Mouse (Mus musculus) forebrain, embryonic 11.5 days (tissue): ENCODE measurements around the gene Olfr51. TPM values are rescaled to one million over a fixed set of nuclear protein-coding genes. Genes with fewer than 3 reads are reported as not detected.
"Not testable (repeated sequence)": the region's sequence is repeated elsewhere in the genome, so short reads cannot be mapped to it uniquely, and the experiment has no call there.

Experiments used
- ATAC-seq: fragments of 200-750 bp; cut with Nextera tagmentation; replicated peaks from 2 replicates; pipeline ENCODE4 v1.8.0; 2017; ENCODE audit warnings: moderate TSS enrichment; ENCODE audit not compliant: low FRiP score
- DNase-seq: peaks from one replicate; pipeline ENCODE4 v3.0.0-alpha.2; 2017; ENCODE audit warnings: low spot score
- H3K27ac ChIP-seq: fragments of 300-500 bp; sonication (generic); 2 replicates; pipeline ENCODE4 v1.5.1; 2014; ENCODE audit warnings: low read depth, low read length
- H3K27me3 ChIP-seq: fragments of 300-500 bp; sonication (generic); 2 replicates; pipeline ENCODE4 v1.6.1; 2014; ENCODE audit warnings: mild to moderate bottlenecking, low read length, mixed read lengths; ENCODE audit not compliant: control insufficient read depth, insufficient read depth
- H3K36me3 ChIP-seq: fragments of 300-500 bp; sonication (generic); 2 replicates; pipeline ENCODE4 v1.6.1; 2014; ENCODE audit warnings: mild to moderate bottlenecking, low read length, moderate library complexity, mixed read lengths; ENCODE audit not compliant: control insufficient read depth, insufficient read depth
- H3K4me1 ChIP-seq: fragments of 300-500 bp; sonication (generic); replicated peaks from 2 replicates; pipeline ENCODE4 v1.6.1; 2014; ENCODE audit warnings: low read length, mixed read lengths; ENCODE audit not compliant: control insufficient read depth, insufficient read depth
- H3K4me2 ChIP-seq: fragments of 300-500 bp; sonication (generic); 2 replicates; pipeline ENCODE4 v1.6.1; 2014; ENCODE audit warnings: low read depth, mild to moderate bottlenecking, low read length, moderate library complexity, mixed read lengths; ENCODE audit not compliant: severe bottlenecking
- H3K4me3 ChIP-seq: fragments of 300-500 bp; sonication (generic); 2 replicates; pipeline ENCODE4 v1.5.1; 2014; ENCODE audit warnings: low read depth, low read length
- H3K9ac ChIP-seq: fragments of 300-500 bp; sonication (generic); 2 replicates; pipeline ENCODE4 v1.6.1; 2014; ENCODE audit warnings: low read length
- H3K9me3 ChIP-seq: fragments of 300-500 bp; sonication (generic); 2 replicates; pipeline ENCODE4 v1.6.1; 2016; ENCODE audit warnings: low read length, mixed read lengths; ENCODE audit not compliant: control insufficient read depth
- WGBS: fragments of 180-500 bp; shearing (Covaris S2); extraction: QIAGEN DNeasy Blood & Tissue Kit; methylation state at CpG from one replicate; pipeline ENCODE4 v1.1.7; 2014; 5-methylcytosine and 5-hydroxymethylcytosine counted together
- polyA plus RNA-seq: library from polyadenylated mRNA; unstranded; fragments of >200 nt; fragmentation: Nextera tagmentation; extraction: Ambion mirVana; gene quantifications from 2 replicates; pipeline ENCODE4 v1.2.1, GENCODE M21; 2014

The Olfr51 gene
- polyA plus RNA-seq, 1 experiment from 2014 or later: not detected

DNA sequence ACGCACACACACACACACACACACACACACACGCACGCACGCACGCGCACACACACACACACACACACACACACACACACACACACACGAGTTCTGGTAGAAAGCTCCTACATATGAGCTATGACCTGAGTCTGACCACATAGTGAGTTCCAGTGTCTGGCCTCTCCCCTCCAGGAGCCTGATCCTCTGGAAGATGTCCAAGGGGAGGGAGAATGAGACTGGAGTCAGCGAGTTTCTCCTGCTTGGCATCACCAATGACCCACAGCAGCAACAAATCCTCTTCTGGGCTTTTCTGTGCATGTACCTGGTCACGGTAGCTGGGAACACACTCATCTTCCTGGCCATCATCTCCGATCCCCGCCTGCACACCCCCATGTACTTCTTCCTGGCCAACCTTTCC, 23.4 kb downstream of the Olfr51 start:
- H3K4me3 ChIP-seq, H3K4me1 ChIP-seq, H3K9me3 ChIP-seq, H3K36me3 ChIP-seq, ATAC-seq, H3K27me3 ChIP-seq, DNase-seq, H3K9ac ChIP-seq, H3K4me2 ChIP-seq, H3K27ac ChIP-seq: not testable (repeated sequence)
- 92% methylated on average over 11 of the region's 11 CpGs for WGBS

DNA sequence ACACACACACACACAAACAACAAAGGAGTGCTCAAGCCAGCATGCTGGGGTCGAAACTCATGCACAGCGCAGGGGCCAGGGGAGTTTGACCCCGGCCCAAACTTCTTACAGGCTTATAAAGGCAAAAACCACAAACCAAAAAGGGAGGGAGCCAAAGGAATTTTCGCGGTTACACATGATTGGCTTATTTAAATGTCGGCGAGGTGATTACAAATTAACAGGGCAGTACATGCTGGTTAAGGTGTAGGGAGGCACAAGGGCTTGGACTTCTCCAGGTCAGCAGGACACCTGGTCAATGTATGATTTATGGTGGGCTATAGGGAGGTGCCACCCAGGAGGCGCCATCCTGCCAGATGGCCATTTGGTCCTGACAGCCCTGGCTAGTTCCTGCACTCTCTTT, 26.0 kb downstream of the Olfr51 start:
- H3K9ac ChIP-seq, ATAC-seq, H3K4me3 ChIP-seq, H3K36me3 ChIP-seq, H3K4me1 ChIP-seq, H3K9me3 ChIP-seq, H3K27ac ChIP-seq, DNase-seq, H3K4me2 ChIP-seq, H3K27me3 ChIP-seq: not testable (repeated sequence)
- WGBS: 83% methylated on average over 8 of the region's 8 CpGs

DNA sequence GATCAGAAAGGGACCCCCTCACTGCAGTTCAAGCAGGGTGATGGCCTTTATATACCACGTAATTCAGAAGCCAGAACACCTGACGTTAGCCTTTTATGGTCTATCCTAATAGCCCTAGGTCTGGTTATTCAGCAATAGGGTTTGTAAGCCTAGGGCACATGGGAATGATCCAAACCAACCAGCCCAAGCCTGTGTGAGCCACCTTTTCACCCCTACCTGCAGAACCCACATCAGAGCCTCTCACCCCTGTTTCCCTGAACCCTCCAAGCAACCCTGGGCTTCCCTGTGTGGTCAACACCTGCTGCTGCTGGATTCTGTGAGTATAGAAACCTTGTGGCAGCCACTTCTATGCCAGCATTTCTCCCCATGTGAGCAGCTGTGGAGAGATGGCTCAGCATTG, 26.8 kb downstream of the Olfr51 start:
- Histone ChIP-seq H3K27me3 (no peaks in the 10 kb centered on the region), H3K9ac (no peak overlapping the region), H3K9me3 (no peaks in the 10 kb centered on the region), H3K36me3 (no peaks in the 10 kb centered on the region), H3K4me3 (no peak overlapping the region), H3K4me1 (no peaks in the 10 kb centered on the region), H3K4me2 (no peak overlapping the region), H3K27ac (no peak overlapping the region)
- WGBS: 85% methylated on average over 2 of the region's 2 CpGs
- DNase-seq: no peak
- ATAC-seq: no peak

DNA sequence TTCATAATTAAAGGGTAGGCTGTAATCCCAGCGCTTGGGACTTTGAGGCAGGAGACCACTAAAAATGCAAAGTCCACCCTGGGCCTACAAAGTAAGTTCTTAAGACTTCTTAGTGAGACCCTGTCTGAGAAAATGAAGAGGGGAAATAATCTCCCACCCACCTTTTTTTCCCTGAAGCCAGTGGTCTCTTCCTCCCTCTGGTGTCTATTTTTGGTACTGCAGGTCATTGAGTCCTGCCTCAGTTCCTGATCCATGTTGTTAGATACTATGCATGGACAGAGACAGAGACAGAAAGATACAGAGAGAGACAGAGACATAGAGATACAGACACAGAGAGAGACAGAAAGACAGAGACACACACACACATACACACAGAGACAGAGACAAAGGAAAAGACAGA, 29.5 kb downstream of the Olfr51 start:
- ATAC-seq (no peak), DNase-seq (no peak)
- H3K4me3 ChIP-seq: no peak overlapping the region
- no peak overlapping the region for H3K4me2 ChIP-seq
- H3K9ac ChIP-seq: no peak overlapping the region
- 13% methylated on average over 1 of the region's 1 CpGs for WGBS
- no peaks in the 10 kb centered on the region for H3K9me3 ChIP-seq
- H3K27me3 ChIP-seq: no peaks in the 10 kb centered on the region
- H3K36me3 ChIP-seq: no peaks in the 10 kb centered on the region
- H3K27ac ChIP-seq: no peak overlapping the region
- no peaks in the 10 kb centered on the region for H3K4me1 ChIP-seq

DNA sequence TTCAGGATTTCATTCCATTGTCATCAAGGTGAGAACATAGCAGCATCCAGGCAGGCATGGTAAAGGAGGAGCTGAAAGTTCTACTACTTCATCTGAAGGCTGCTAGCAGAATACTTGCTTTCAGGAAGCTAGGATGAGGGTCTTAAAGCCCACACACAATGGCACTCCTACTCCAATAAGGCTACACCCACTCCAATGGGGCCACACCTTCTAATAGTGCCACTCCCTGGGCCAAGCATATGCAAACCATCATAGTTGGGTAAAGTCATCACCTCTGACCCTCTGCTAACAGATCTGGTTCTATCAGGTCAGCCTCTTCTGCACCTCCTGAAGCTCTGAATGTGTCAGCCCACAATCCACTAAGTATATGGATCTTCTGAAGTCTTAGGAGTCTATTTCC, 30.7 kb downstream of the Olfr51 start:
- ATAC-seq, H3K27me3 ChIP-seq, H3K27ac ChIP-seq, DNase-seq, H3K4me2 ChIP-seq, H3K9me3 ChIP-seq, H3K36me3 ChIP-seq, H3K4me1 ChIP-seq, H3K9ac ChIP-seq, H3K4me3 ChIP-seq: not testable (repeated sequence)

DNA sequence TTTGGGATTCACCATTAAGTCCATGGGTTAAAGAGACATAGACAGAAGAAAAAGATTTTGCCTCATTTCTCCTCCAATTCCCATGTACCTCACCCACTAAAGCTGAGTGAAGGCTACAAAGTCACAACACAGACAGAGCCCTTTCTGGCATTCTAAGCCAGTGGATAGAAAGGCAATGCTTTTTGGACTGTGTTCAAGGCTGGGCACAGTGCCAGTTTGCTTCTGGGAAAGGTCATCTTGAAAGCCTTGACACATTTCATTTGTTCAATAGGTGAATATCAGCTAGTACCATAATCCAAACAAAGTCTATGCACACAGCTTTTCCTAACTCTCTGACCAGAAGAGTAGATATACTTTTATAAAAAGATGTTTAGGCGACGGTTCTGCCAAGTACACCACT, 32.6 kb downstream of the Olfr51 start:
- Histone ChIP-seq H3K9ac (no peak overlapping the region), H3K36me3 (no peaks in the 10 kb centered on the region), H3K4me2 (no peak overlapping the region), H3K4me3 (no peak overlapping the region), H3K27me3 (no peaks in the 10 kb centered on the region), H3K27ac (no peak overlapping the region), H3K9me3 (no peaks in the 10 kb centered on the region), H3K4me1 (no peaks in the 10 kb centered on the region)
- DNase-seq (no peak), ATAC-seq (no peak)
- WGBS: 91% methylated on average over 2 of the region's 2 CpGs

DNA sequence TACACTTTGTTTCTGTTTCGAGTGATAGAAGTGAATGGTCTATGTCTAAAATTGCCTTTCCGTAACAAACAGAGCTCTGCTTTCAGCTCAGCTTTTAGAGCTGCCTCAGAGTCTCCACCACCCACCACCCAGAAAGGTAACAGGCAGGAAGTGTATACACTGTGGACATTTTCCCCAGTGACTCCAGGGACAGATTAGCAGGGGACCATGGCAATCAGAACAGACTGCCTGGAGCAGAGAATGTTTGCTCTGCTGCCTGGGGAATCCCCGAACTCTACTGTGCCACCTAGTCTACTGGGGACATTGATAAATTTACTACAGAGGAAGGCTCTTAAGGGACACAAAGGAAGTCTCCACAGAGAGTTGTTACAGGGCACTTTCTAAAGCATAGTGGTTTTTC, 41.4 kb downstream of the Olfr51 start:
- not testable (repeated sequence) for DNase-seq, H3K9me3 ChIP-seq, H3K27ac ChIP-seq, H3K9ac ChIP-seq, H3K4me3 ChIP-seq, ATAC-seq, H3K36me3 ChIP-seq, H3K27me3 ChIP-seq, H3K4me2 ChIP-seq, H3K4me1 ChIP-seq
- WGBS: 82% methylated on average over 3 of the region's 3 CpGs

DNA sequence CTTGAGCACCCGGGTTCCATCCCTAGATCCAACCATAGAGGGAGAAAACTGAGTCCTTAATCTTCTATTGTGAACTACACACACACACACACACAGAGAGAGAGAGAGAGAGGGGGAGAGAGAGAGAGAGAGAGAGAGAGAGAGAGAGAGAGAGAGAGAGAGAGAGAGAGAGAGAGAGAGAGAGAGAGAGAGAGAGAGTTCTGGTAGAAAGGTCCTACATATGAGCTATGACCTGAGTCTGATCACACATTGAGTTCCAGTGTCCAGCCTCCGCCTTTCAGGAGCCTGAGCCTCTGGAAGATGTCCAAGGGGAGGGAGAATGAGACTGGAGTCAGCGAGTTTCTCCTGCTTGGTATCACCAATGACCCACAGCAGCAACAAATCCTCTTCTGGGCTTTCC, 44.4 kb downstream of the Olfr51 start, which contains the start of gene Olfr1375:
TSS of gene Olfr1375 (plus strand) at position 301 of the 400 bp plus-strand sequence.
- H3K9ac ChIP-seq, H3K27me3 ChIP-seq, DNase-seq, H3K4me2 ChIP-seq, H3K4me3 ChIP-seq, H3K36me3 ChIP-seq, H3K4me1 ChIP-seq, H3K9me3 ChIP-seq, ATAC-seq, H3K27ac ChIP-seq: not testable (repeated sequence)
- WGBS: 87% methylated on average over 3 of the region's 3 CpGs

DNA sequence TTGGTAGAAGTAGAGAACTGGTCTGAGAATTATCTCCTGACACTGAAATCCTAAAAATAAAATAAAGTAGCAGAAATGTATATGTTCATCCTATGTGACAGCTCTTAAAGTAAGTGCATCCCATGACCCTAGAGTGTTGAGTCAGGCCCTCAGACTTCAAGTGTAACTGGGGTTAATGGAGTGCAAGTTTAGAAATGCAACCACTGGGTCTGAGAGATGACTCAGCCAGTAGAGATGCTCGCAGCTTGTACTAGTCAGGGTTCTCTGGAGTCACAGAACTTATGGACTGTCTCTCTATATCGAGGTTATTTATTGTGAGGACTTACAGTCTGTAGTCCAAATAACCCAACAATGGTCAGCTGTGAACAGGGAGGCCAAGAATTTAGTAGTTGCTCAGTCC, 48.3 kb downstream of the Olfr51 start:
- Histone ChIP-seq H3K9ac (no peak overlapping the region), H3K4me2 (no peak overlapping the region), H3K36me3 (no peaks in the 10 kb centered on the region), H3K27me3 (no peaks in the 10 kb centered on the region), H3K4me1 (no peaks in the 10 kb centered on the region), H3K4me3 (no peak overlapping the region), H3K27ac (no peak overlapping the region), H3K9me3 (no peaks in the 10 kb centered on the region)
- ATAC-seq (no peak), DNase-seq (no peak)
- WGBS: 64% methylated on average over 2 of the region's 2 CpGs
